Mouse (Mus musculus) CD4-positive, CD25-positive, alpha-beta regulatory T cell, adult 2 months (primary cell): ENCODE measurements around the gene Echdc1.

Experiments
- DNase-seq: peaks from one replicate; pipeline ENCODE4 v3.0.0-alpha.2; 2012; ENCODE audit warnings: low read depth, low spot score

Gene Echdc1

DNA sequence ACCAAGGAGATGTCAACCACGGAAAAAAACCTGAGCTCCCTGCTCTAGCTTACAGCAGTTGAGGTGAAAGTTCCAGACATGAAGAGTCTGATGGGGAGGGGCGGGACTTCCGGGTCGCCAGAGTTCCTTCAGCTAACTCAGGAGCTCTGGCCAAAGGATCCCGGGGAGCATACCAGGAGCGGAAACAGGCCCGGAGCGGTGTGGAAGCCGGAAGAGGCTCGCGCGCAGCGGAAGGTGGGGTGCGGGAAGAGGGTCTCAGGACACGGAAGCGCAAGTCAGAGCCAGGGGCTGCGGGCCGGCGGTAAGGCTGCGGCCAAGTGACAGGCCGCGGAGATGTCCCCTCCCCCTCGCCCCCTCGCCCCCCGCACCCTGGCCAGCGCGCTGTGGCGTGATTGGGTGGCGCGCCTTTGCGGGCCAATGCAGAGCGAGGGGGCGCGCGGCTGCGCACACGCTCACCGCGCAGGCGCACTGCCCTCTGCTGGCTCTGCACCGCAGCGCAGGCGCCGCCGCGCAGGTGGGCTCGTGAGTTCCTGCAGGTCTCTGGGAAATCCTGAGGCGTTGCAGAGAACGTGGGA is at the start of gene Echdc1:
Echdc1 (plus strand) TSS at position 103 of the 575 bp plus-strand sequence.
- DNase-seq = peak; percentile 95

DNA sequence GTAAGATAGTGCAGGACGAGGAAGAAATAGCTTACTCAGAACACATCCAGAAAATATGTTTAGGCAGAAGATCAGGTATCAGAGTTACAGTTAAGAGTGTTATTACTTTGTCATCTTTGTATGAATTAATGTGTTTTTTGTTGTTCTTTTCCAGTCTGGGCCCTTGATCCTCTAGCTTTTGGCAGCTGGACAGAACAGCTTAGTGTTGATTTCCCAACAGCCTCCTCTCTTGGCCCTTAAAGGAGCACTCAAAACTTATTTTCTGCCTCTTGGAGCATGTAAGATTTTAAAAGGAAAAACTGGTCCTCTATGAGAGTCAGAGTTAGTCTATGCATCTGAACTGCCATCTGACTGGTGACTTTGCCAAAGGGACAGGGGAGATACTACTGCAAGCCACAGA is 31.2 kb upstream of the Echdc1 start:
- DNase-seq = no peak

GRCm38 (mm10) chr10:29285757-29286156 is 27.2 kb upstream of the Echdc1 start:
- DNase-seq = no peak

GRCm38 (mm10) chr10:29302230-29302629 is 10.7 kb upstream of the Echdc1 start:
- DNase-seq = no peak

GRCm38 (mm10) chr10:29311480-29312219 is 1.3 kb upstream of the Echdc1 start:
- no peak for DNase-seq

- DNase-seq = peak; percentile 21
These were observed 939 bp downstream of the Echdc1 start for GRCm38 (mm10) chr10:29313905-29314304.

DNA sequence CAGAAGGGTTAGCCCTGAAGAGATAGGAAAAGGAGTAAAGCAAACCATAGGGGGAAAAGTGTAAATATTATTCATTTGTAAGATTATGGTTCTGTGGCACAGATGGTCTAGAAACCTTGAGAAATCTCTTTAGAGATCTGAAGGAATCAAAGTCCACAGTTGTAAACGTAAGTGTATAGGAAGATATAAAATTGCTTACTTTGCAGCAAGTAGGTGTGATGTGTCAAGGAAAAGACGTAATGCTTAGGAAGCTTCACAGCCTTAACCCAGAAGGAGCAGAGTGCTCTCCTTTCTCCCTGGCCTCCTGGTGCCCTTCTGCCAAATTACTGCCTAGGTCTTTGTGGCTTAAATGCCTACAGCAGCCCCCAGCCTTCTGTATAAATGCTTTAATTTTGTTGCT is 11.9 kb downstream of the Echdc1 start:
- DNase-seq = no peak

- DNase-seq = peak; percentile 22
These were observed 20.9 kb downstream of the Echdc1 start for GRCm38 (mm10) chr10:29333836-29334235.

GRCm38 (mm10) chr10:29338355-29339056 is 25.5 kb downstream of the Echdc1 start:
- peak; percentile 87 for DNase-seq

DNA sequence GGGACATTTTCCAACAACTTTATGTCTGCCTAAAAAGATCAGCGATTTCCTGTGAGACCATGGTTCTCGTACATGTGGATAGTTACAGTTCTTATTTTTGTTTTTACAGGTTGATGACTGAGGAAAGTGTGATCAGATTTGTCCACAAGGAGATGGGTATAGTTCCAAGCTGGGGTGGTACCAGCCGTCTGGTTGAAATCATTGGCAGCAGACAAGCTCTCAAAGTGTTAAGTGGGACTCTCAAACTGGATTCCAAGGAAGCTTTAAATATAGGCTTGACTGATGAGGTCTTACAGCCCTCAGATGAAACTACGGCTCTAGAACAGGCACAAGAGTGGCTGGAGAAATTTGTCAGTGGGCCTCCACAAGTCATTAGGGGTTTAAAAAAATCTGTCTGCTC is 31.3 kb downstream of the Echdc1 start:
- no peak for DNase-seq

DNA sequence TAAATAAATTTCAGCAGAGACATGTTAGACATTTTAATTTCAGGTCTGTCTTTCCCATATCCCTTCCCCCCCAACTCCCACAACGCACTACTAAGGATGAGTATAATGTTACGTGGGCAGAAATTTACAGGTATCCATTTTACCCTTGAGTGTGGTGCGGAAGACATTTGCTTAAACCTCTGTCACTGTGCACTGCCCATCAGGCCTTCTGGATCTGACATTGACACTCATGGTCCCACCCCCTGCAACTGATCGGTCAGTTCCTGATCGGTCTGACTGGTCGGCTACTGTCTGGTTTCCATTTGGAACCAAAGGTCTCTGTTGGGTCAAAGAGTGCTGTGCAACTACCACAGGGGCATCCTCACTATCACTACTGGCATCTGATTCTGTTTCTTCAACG is 33.7 kb downstream of the Echdc1 start:
- no peak for DNase-seq

DNA sequence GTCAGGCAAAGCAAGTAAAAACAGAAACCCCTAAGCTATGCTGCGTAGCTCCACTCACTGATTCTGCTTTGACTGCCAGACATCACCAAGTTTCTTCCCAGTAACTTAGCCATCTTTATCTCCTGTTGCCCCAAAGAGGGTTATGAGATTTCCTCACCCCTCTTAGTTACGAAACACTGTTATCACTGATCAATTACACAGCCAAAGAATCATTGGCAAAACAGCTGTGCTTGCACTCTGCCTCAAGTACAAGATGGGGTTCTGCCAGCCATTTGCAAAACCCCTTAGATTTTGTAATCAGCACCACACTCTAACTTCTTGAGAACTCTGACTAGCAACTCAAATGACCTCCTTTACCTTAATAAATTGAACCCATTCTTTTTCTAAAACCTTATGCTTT is 38.5 kb downstream of the Echdc1 start:
- DNase-seq = no peak

DNA sequence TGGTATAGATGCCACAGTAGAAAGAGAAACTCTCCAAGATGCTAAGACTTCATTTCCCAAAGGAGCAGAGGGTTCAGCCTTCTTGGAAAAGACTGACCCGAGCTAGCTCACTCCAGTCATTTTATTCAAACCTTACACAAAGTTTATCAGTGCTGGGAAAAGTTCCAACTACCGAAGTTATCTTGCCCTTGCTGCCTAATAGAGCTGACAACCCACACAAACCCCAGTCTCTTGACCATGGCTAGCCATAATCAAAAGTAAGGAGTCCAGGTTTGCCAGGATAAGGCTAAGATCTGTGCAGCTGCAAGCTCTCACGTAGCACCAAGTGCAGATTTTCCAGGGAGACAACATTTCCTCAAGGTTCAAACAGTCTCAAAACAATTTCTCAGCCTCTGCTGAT is 39.6 kb downstream of the Echdc1 start:
- DNase-seq = no peak

GRCm38 (mm10) chr10:29354183-29354582 is 41.2 kb downstream of the Echdc1 start:
- DNase-seq = no peak

GRCm38 (mm10) chr10:29361095-29361463 is 48.1 kb downstream of the Echdc1 start:
- no peak for DNase-seq

DNA sequence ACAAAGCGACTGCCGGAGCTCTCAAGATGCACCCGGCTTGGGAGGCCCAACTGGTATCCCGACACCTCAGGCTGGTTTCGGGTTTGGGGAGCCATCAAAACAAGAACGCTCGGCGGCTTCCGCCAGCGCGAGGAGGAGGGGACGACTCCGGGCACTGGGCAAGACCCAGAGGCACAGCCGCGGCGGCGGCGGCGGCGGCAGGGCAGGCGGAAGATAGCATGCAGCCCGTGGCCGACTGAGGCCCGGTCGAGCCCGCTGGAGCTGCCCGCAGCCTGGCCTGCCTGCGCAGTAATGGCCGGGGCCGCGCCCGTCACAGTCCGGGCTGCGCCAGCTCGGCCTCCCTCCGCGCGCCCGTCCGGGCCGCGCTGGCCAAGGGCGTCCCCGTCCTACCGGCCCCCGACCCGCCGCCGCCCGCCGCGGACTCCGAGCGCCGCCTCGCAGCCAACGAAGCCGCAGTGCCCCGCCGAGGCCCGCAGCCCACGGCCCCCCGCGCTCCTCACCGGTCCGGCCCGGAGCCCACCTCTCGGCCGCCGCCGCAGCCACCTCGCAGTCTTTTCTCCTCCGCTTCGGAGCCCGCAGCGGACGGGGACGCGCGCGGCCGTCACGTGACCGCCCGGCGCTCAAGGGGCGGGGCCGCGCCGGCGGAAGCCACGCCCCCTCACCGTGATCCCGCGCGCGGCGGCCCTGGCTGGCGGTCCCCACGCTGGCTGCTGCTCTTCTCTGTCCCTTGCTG is 48.7 kb downstream of the Echdc1 start:
- peak; percentile 91 for DNase-seq

DNA sequence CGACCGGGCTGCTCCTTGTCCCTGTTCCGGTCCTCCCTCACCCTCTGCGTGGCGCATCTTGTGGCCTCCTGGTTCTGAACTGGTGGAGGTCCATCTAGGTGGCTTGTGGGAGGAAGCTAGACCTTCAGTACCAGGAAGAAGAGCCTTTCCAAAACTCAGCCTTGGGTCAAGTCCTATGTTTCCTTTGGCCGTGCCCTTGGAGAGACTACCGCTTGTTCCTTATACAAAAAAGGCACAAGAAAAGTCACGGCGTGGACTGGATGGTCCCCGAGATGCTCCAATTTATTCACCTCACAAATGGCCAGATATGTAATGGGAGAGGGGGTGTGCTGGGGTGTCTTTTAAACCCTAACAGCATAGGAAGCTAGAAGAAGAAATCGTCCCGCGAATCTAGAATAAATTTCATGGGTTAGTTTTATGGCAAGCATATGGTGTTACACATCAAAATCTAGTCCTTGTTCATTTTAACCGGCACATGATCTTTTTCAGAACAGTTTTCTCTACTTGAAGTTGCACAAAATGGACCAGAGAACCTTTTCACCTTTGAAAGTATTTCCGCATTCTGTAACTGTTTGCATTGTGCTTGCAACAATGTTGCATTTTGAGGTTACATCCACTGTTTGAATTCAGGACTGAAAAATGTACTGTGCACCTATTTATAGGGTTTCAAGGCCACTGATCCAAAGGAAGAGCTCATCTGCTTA is 49.4 kb downstream of the Echdc1 start, which contains the start of gene Rnf146:
Rnf146 (minus strand) TSS at position 246 of the 704 bp plus-strand sequence.
- DNase-seq = peak; percentile 10

GRCm38 (mm10) chr10:29374065-29374464 is 61.1 kb downstream of the Echdc1 start:
- DNase-seq = no peak

GRCm38 (mm10) chr10:29381558-29381957 is 68.6 kb downstream of the Echdc1 start:
- DNase-seq = no peak

- peak; percentile 31 for DNase-seq
These were observed 81.9 kb downstream of the Echdc1 start for GRCm38 (mm10) chr10:29394890-29395289.
